Mouse (Mus musculus): ENCODE data around the gene Arfrp1.

GRCm38 (mm10) chr2:181386663-181387210 lies 21.5 kb upstream of the Arfrp1 start:
- TF ChIP-seq CTCF (IDR thresholded peaks at IDR 0.05; ENCODE audit: borderline replicate concordance, control insufficient read depth, extremely low read depth, insufficient read depth, low read length, poor library complexity) = no peak
- no peak for TF ChIP-seq POLR2A (IDR thresholded peaks at IDR 0.05; ENCODE audit: control insufficient read depth, extremely low read depth, insufficient read depth, low read length, poor library complexity)
